Mouse (Mus musculus): ENCODE results near the gene Zmiz1. TPM values are rescaled to one million over a fixed set of nuclear protein-coding genes. Genes with fewer than 3 reads are reported as not detected.

Zmiz1 gene
- polyA plus RNA-seq, 1 experiment from 2014 or later: 57.2 TPM

- Histone ChIP-seq H3K27ac (replicated peaks) (no peak overlapping the region), H3K9ac (no peak overlapping the region), H3K36me3 (peaks cover 27% of the 10 kb centered on the region), H3K4me2 (no peak overlapping the region), H3K27me3 (no peaks in the 10 kb centered on the region), H3K4me3 (no peak overlapping the region), H3K9me3 (no peaks in the 10 kb centered on the region), H3K4me1 (replicated peaks) (peaks cover 67% of the 10 kb centered on the region)
- no peak for ATAC-seq (ENCODE audit: low read depth)
- 89% methylated on average over 6 of the region's 6 CpGs for WGBS
These were observed 140.0 kb downstream of the Zmiz1 start for GRCm38 (mm10) chr14:25598960-25599359.

GRCm38 (mm10) chr14:25599934-25600333 lies 140.9 kb downstream of the Zmiz1 start:
- Histone ChIP-seq H3K36me3 (peaks cover 27% of the 10 kb centered on the region), H3K4me2 (no peak overlapping the region), H3K9me3 (no peaks in the 10 kb centered on the region), H3K9ac (peak overlapping the region; percentile 17; the same call in 1 of the 2 replicates), H3K27ac (replicated peaks) (no peak overlapping the region; the same call in 1 of the 2 replicates), H3K27me3 (no peaks in the 10 kb centered on the region), H3K4me3 (no peak overlapping the region), H3K4me1 (replicated peaks) (peaks cover 67% of the 10 kb centered on the region)
- WGBS: 76% methylated on average over 12 of the region's 12 CpGs
- no peak for ATAC-seq (ENCODE audit: low read depth)

GRCm38 (mm10) chr14:25600358-25600757 lies 141.4 kb downstream of the Zmiz1 start:
- no peak overlapping the region for H3K4me2 ChIP-seq
- H3K4me1 ChIP-seq (replicated peaks): peaks cover 68% of the 10 kb centered on the region
- H3K27ac ChIP-seq (replicated peaks): peak overlapping the region; percentile 38; the same call in 1 of the 2 replicates
- 91% methylated on average over 7 of the region's 7 CpGs for WGBS
- H3K4me3 ChIP-seq: no peak overlapping the region
- no peaks in the 10 kb centered on the region for H3K9me3 ChIP-seq
- 0 out of 2 replicates have a peak overlapping the region, but pooled peaks have one; percentile 17 for H3K9ac ChIP-seq
- ATAC-seq (ENCODE audit: low read depth): no peak
- no peaks in the 10 kb centered on the region for H3K27me3 ChIP-seq
- peaks cover 27% of the 10 kb centered on the region for H3K36me3 ChIP-seq

- H3K36me3 ChIP-seq: peaks cover 27% of the 10 kb centered on the region
- peak overlapping the region; percentile 38 for H3K27ac ChIP-seq (replicated peaks)
- H3K4me1 ChIP-seq (replicated peaks): peaks cover 74% of the 10 kb centered on the region
- 51% methylated on average over 2 of the region's 2 CpGs for WGBS
- H3K4me3 ChIP-seq: no peak overlapping the region
- no peaks in the 10 kb centered on the region for H3K9me3 ChIP-seq
- H3K4me2 ChIP-seq: no peak overlapping the region
- no peak overlapping the region for H3K9ac ChIP-seq
- ATAC-seq (ENCODE audit: low read depth): no peak
- H3K27me3 ChIP-seq: no peaks in the 10 kb centered on the region
These were observed 142.0 kb downstream of the Zmiz1 start for GRCm38 (mm10) chr14:25600951-25601350.

- no peaks in the 10 kb centered on the region for H3K9me3 ChIP-seq
- no peaks in the 10 kb centered on the region for H3K27me3 ChIP-seq
- H3K9ac ChIP-seq: no peak overlapping the region
- 94% methylated on average over 2 of the region's 2 CpGs for WGBS
- H3K4me1 ChIP-seq (replicated peaks): peaks cover 84% of the 10 kb centered on the region
- H3K4me3 ChIP-seq: no peak overlapping the region
- no peak overlapping the region for H3K4me2 ChIP-seq
- H3K27ac ChIP-seq (replicated peaks): no peak overlapping the region
- no peak for ATAC-seq (ENCODE audit: low read depth)
- peaks cover 25% of the 10 kb centered on the region for H3K36me3 ChIP-seq
These were observed 143.0 kb downstream of the Zmiz1 start for GRCm38 (mm10) chr14:25602018-25602417.

GRCm38 (mm10) chr14:25604395-25605142 lies 145.6 kb downstream of the Zmiz1 start:
- H3K9ac ChIP-seq: no peak overlapping the region
- peak overlapping the region; percentile 56 for H3K27ac ChIP-seq (replicated peaks)
- peaks cover 93% of the 10 kb centered on the region for H3K4me1 ChIP-seq (replicated peaks)
- 3% methylated on average over 18 of the region's 18 CpGs for WGBS
- no peak for ATAC-seq (ENCODE audit: low read depth)
- peaks cover 8% of the 10 kb centered on the region; the same call in 1 of the 2 replicates for H3K36me3 ChIP-seq
- H3K4me2 ChIP-seq: 0 out of 2 replicates have a peak overlapping the region, but pooled peaks have one; percentile 7
- no peaks in the 10 kb centered on the region for H3K9me3 ChIP-seq
- H3K4me3 ChIP-seq: no peak overlapping the region
- no peaks in the 10 kb centered on the region for H3K27me3 ChIP-seq

GRCm38 (mm10) chr14:25606372-25607140 lies 147.6 kb downstream of the Zmiz1 start:
- Histone ChIP-seq H3K4me3 (peak overlapping the region; percentile 82), H3K36me3 (peaks cover 2% of the 10 kb centered on the region; the same call in 1 of the 2 replicates), H3K9me3 (no peaks in the 10 kb centered on the region), H3K9ac (peak overlapping the region; percentile 99), H3K27me3 (no peaks in the 10 kb centered on the region), H3K4me2 (peak overlapping the region; percentile 99), H3K27ac (replicated peaks) (peak overlapping the region; percentile 100), H3K4me1 (replicated peaks) (peaks cover 93% of the 10 kb centered on the region)
- under 1% methylated on average over 31 of the region's 31 CpGs for WGBS
- peak; percentile 18 for ATAC-seq (ENCODE audit: low read depth)

GRCm38 (mm10) chr14:25607141-25607967 lies 148.4 kb downstream of the Zmiz1 start:
- Histone ChIP-seq H3K9ac (peak overlapping the region; percentile 99), H3K27ac (replicated peaks) (peak overlapping the region; percentile 100), H3K27me3 (no peaks in the 10 kb centered on the region), H3K4me1 (replicated peaks) (peaks cover 93% of the 10 kb centered on the region), H3K4me2 (peak overlapping the region; percentile 99), H3K4me3 (peak overlapping the region; percentile 82), H3K36me3 (peaks cover 4% of the 10 kb centered on the region; the same call in 1 of the 2 replicates), H3K9me3 (no peaks in the 10 kb centered on the region)
- WGBS: under 1% methylated on average over 72 of the region's 103 CpGs
- peak; percentile 80 for ATAC-seq (ENCODE audit: low read depth)

GRCm38 (mm10) chr14:25607968-25608491 lies 149.0 kb downstream of the Zmiz1 start:
- peak overlapping the region; percentile 99 for H3K4me2 ChIP-seq
- peak overlapping the region; percentile 100 for H3K27ac ChIP-seq (replicated peaks)
- H3K9ac ChIP-seq: peak overlapping the region; percentile 99
- peak overlapping the region; percentile 82 for H3K4me3 ChIP-seq
- ATAC-seq (ENCODE audit: low read depth): peak; percentile 85
- no peaks in the 10 kb centered on the region for H3K9me3 ChIP-seq
- H3K27me3 ChIP-seq: no peaks in the 10 kb centered on the region
- peaks cover 93% of the 10 kb centered on the region for H3K4me1 ChIP-seq (replicated peaks)
- under 1% methylated on average over 51 of the region's 53 CpGs for WGBS
- H3K36me3 ChIP-seq: peaks cover 4% of the 10 kb centered on the region; the same call in 1 of the 2 replicates

- Histone ChIP-seq H3K27ac (replicated peaks) (peak overlapping the region; percentile 100), H3K4me1 (replicated peaks) (peaks cover 93% of the 10 kb centered on the region), H3K4me2 (peak overlapping the region; percentile 99), H3K4me3 (peak overlapping the region; percentile 82), H3K27me3 (no peaks in the 10 kb centered on the region), H3K36me3 (peaks cover 4% of the 10 kb centered on the region; the same call in 1 of the 2 replicates), H3K9me3 (no peaks in the 10 kb centered on the region), H3K9ac (peak overlapping the region; percentile 99)
- 7% methylated on average over 4 of the region's 4 CpGs for WGBS
- no peak for ATAC-seq (ENCODE audit: low read depth)
These were observed 149.6 kb downstream of the Zmiz1 start for GRCm38 (mm10) chr14:25608618-25609017.

- Histone ChIP-seq H3K27me3 (no peaks in the 10 kb centered on the region), H3K4me2 (peak overlapping the region; percentile 99), H3K27ac (replicated peaks) (peak overlapping the region; percentile 79; the same call in 1 of the 2 replicates), H3K9me3 (no peaks in the 10 kb centered on the region), H3K9ac (peak overlapping the region; percentile 71), H3K36me3 (peaks cover 4% of the 10 kb centered on the region; the same call in 1 of the 2 replicates), H3K4me3 (peak overlapping the region; percentile 82), H3K4me1 (replicated peaks) (peaks cover 93% of the 10 kb centered on the region)
- no peak for ATAC-seq (ENCODE audit: low read depth)
- WGBS: 69% methylated on average over 7 of the region's 7 CpGs
These were observed 150.4 kb downstream of the Zmiz1 start for GRCm38 (mm10) chr14:25609355-25609754.

All from neural tube, embryonic 13.5 days (tissue).